Mouse (Mus musculus) midbrain, embryonic 10.5 days (tissue): ENCODE results near the gene Slc27a5. TPM values are rescaled to one million over a fixed set of nuclear protein-coding genes. Genes with fewer than 3 reads are reported as not detected.

Experiments
- DNase-seq: peaks from one replicate; pipeline ENCODE4 v3.0.0-alpha.2; 2017; ENCODE audit warnings: low spot score
- H3K27ac ChIP-seq: fragments of 300-500 bp; sonication (generic); replicated peaks from 2 replicates; pipeline ENCODE4 v1.5.1; 2016; ENCODE audit warnings: mild to moderate bottlenecking
- H3K27me3 ChIP-seq: fragments of 300-500 bp; sonication (generic); 2 replicates; pipeline ENCODE4 v1.6.1; 2016; ENCODE audit warnings: low read depth, mild to moderate bottlenecking; ENCODE audit not compliant: poor library complexity, severe bottlenecking
- H3K36me3 ChIP-seq: fragments of 300-500 bp; sonication (generic); 2 replicates; pipeline ENCODE4 v1.6.1; 2016; ENCODE audit warnings: mild to moderate bottlenecking, moderate library complexity
- H3K4me1 ChIP-seq: fragments of 300-500 bp; sonication (generic); 2 replicates; pipeline ENCODE4 v1.6.1; 2016
- H3K4me3 ChIP-seq: fragments of 300-500 bp; sonication (generic); 2 replicates; pipeline ENCODE4 v1.5.1; 2016; ENCODE audit warnings: mild to moderate bottlenecking, moderate library complexity
- H3K9me3 ChIP-seq: fragments of 300-500 bp; sonication (generic); replicated peaks from 2 replicates; pipeline ENCODE4 v1.6.1; 2016; ENCODE audit warnings: mild to moderate bottlenecking
- WGBS: fragments of 180-500 bp; shearing (Covaris S2); methylation state at CpG from one replicate; pipeline ENCODE4 v1.1.7; 2016; 5-methylcytosine and 5-hydroxymethylcytosine counted together
- polyA plus RNA-seq: library from polyadenylated mRNA; unstranded; fragments of >200 nt; fragmentation: Nextera tagmentation; extraction: Ambion mirVana; gene quantifications from 2 replicates; pipeline ENCODE4 v1.2.1, GENCODE M21; 2016

Slc27a5 gene
- polyA plus RNA-seq: 0.05 and 0.07 TPM in 2 replicates

- H3K9me3 ChIP-seq: no peaks in the 10 kb centered on the region
- no peak for DNase-seq
- no peaks in the 10 kb centered on the region for H3K36me3 ChIP-seq
- no peak within 1 kb of the TSS for H3K27ac ChIP-seq
- H3K4me1 ChIP-seq: no peaks in the 10 kb centered on the region
- no peaks in the 10 kb centered on the region for H3K27me3 ChIP-seq
- WGBS: 81% methylated on average over 5 of the region's 5 CpGs
- no peak within 1 kb of the TSS for H3K4me3 ChIP-seq
These were observed at the start of gene Slc27a5 for GRCm38 (mm10) chr7:12998053-12998452. TSS of gene Slc27a5 (minus strand) at chr7:12998192.

DNA sequence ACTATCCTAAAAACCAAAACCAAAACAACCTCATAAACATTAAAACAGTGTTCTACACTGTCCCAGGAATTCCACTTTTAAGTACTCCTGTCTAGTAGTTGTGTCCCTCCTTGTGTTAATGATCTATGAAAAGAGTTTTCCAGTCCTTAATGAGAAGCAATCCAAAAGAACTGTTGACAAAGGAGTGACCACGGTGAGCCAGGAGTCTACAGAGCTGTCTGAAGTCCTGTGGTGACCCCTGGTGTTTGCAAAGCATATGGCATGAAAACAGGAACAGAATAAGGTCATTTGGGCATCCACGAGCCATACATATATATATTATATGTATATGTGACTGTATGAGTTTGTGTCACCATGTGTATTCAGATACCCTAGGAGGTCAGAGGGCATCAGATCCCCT is 48.1 kb upstream of the Slc27a5 start:
- H3K9me3 ChIP-seq: peaks cover 11% of the 10 kb centered on the region
- WGBS: 30% methylated on average over 2 of the region's 2 CpGs
- H3K4me1 ChIP-seq: peaks cover 17% of the 10 kb centered on the region
- peaks cover 48% of the 10 kb centered on the region for H3K27me3 ChIP-seq
- H3K4me3 ChIP-seq: no peak overlapping the region
- H3K27ac ChIP-seq: no peak overlapping the region
- peak; percentile 49 for DNase-seq
- peaks cover 3% of the 10 kb centered on the region; the same call in 1 of the 2 replicates for H3K36me3 ChIP-seq

DNA sequence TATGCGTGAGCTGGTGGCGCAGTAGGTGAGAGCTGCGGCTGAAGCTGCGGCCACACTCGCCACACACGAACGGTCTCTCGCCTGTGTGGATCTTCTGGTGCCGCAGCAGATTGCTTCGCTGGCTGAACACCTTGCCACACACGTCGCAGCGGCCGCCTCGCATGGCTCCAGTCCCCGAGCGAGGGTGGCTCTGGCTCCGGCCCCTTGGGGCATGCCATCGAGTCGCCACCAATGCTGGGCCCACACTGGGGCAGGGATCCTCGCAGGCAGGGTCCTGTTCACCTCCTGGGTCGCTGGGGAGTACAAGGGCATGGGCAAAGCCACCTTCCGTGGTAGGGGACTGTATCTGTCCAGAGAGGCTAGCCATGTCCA is 46.2 kb upstream of the Slc27a5 start:
- Histone ChIP-seq H3K36me3 (peaks cover 3% of the 10 kb centered on the region; the same call in 1 of the 2 replicates), H3K27me3 (peaks cover 57% of the 10 kb centered on the region), H3K4me3 (peak overlapping the region; percentile 63), H3K4me1 (peaks cover 31% of the 10 kb centered on the region), H3K9me3 (peaks cover 11% of the 10 kb centered on the region), H3K27ac (peak overlapping the region; percentile 72)
- no peak for DNase-seq
- WGBS: 3% methylated on average over 23 of the region's 23 CpGs

DNA sequence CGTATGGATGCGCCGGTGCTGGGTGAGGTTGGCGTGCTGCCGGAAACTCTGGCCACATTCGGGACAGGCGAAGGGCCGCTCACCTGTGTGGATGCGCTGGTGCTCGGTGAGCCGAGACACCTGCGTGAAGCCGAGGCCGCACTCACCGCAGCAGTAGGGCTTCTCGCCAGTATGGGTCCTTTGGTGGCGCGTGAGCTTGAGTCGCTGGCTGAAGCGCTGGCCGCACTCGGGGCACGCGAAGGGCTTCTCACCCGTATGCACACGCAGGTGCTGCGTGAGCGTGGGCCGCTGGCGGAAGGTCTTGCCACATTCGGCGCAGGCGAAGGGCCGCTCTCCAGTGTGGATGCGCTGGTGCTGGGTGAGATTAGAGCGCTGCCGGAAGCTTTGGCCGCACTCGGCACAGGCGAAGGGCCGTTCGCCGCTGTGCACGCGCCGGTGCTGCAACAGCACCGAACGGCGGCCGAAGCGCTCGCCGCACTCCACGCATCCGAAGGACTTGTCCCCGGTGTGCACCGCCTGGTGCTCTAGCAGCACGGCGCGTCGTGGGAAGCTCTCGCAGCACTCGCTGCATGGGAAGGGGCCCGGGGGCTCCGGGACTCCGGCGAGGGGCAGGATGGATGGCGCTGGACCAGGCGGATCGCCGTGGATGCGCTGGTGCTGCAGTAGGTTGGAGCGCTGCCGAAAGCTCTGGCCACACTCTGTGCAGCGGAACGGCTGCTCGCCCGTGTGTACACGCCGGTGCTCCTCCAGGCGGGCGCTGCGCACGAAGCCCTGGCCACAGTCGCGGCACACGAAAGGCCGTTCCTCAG is 45.7 kb upstream of the Slc27a5 start:
- H3K9me3 ChIP-seq: peaks cover 11% of the 10 kb centered on the region
- peak; percentile 64 for DNase-seq
- peak overlapping the region; percentile 72 for H3K27ac ChIP-seq
- H3K4me3 ChIP-seq: peak overlapping the region; percentile 63
- peaks cover 57% of the 10 kb centered on the region for H3K27me3 ChIP-seq
- peaks cover 3% of the 10 kb centered on the region; the same call in 1 of the 2 replicates for H3K36me3 ChIP-seq
- H3K4me1 ChIP-seq: peaks cover 37% of the 10 kb centered on the region
- 5% methylated on average over 88 of the region's 88 CpGs for WGBS

DNA sequence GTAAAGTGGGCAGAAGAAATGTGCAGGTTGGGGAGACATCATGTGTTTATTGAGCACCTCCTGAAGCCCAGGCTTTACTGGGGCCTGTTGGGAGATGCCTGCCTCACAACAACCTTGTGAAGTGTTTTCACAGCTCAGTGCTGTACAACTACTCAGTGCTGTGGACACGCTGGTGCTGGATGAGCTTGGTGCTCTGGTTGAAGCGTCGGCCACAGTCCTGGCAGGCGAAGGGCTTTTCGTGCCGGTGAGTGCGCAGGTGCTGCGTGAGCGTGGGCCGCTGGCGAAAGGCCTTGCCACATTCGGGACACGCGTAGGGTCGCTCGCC is 45.1 kb upstream of the Slc27a5 start:
- Histone ChIP-seq H3K9me3 (peaks cover 11% of the 10 kb centered on the region), H3K4me1 (peaks cover 40% of the 10 kb centered on the region), H3K4me3 (peak overlapping the region; percentile 63), H3K27ac (no peak overlapping the region), H3K36me3 (peaks cover 3% of the 10 kb centered on the region; the same call in 1 of the 2 replicates), H3K27me3 (peaks cover 57% of the 10 kb centered on the region)
- DNase-seq: no peak
- 39% methylated on average over 16 of the region's 16 CpGs for WGBS

- WGBS: 77% methylated on average over 6 of the region's 6 CpGs
- no peak for DNase-seq
- Histone ChIP-seq H3K36me3 (peaks cover 3% of the 10 kb centered on the region; the same call in 1 of the 2 replicates), H3K9me3 (peaks cover 11% of the 10 kb centered on the region), H3K4me3 (no peak overlapping the region), H3K4me1 (peaks cover 40% of the 10 kb centered on the region), H3K27ac (no peak overlapping the region), H3K27me3 (peaks cover 57% of the 10 kb centered on the region)
These were observed 44.5 kb upstream of the Slc27a5 start for GRCm38 (mm10) chr7:13042511-13042910.

DNA sequence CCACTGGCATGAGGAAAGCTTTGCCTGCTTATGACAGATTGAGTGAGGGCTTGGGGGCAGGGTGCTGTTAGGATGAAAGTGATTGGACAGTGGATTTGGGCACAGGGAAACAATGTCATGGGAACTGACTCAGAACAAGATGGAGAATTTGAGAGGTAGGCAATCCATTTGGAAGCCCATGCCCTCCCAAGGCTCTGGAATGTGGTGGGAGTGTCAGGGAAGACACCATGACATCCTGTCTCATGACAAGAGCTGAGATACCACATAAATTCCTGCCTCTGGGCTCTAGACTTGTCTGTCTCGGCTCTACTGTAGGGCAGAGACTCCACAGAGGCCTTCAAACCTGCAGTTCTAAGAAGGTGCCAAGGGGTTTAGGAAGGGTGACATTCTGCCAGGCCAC is 43.3 kb upstream of the Slc27a5 start:
- Histone ChIP-seq H3K4me1 (peaks cover 49% of the 10 kb centered on the region), H3K36me3 (peaks cover 5% of the 10 kb centered on the region), H3K27me3 (peaks cover 57% of the 10 kb centered on the region), H3K9me3 (peaks cover 11% of the 10 kb centered on the region), H3K27ac (no peak overlapping the region), H3K4me3 (no peak overlapping the region)
- WGBS: 91% methylated on average over 1 of the region's 1 CpGs
- DNase-seq: no peak

GRCm38 (mm10) chr7:13039181-13039580 is 41.2 kb upstream of the Slc27a5 start:
- Histone ChIP-seq H3K9me3 (peaks cover 11% of the 10 kb centered on the region), H3K4me3 (peak overlapping the region; percentile 77), H3K27me3 (peaks cover 40% of the 10 kb centered on the region), H3K27ac (peak overlapping the region; percentile 99), H3K36me3 (peaks cover 20% of the 10 kb centered on the region), H3K4me1 (peaks cover 59% of the 10 kb centered on the region)
- no peak for DNase-seq
- WGBS: 89% methylated on average over 1 of the region's 1 CpGs

GRCm38 (mm10) chr7:13038621-13039169 is 40.7 kb upstream of the Slc27a5 start:
- peaks cover 22% of the 10 kb centered on the region for H3K36me3 ChIP-seq
- H3K9me3 ChIP-seq: peaks cover 11% of the 10 kb centered on the region
- peak overlapping the region; percentile 77 for H3K4me3 ChIP-seq
- whole genome bisulfite sequencing: 28% methylated on average over 15 of the region's 15 CpGs
- peak overlapping the region; percentile 99 for H3K27ac ChIP-seq
- H3K4me1 ChIP-seq: peaks cover 59% of the 10 kb centered on the region
- no peak for DNase-seq
- peaks cover 35% of the 10 kb centered on the region for H3K27me3 ChIP-seq

- H3K36me3 ChIP-seq: peaks cover 28% of the 10 kb centered on the region
- peak within 1 kb of the TSS; percentile 99 for H3K27ac ChIP-seq
- H3K27me3 ChIP-seq: peaks cover 28% of the 10 kb centered on the region
- H3K9me3 ChIP-seq: peaks cover 4% of the 10 kb centered on the region
- under 1% methylated on average over 65 of the region's 65 CpGs for WGBS
- H3K4me3 ChIP-seq: peak within 1 kb of the TSS; percentile 77
- peaks cover 59% of the 10 kb centered on the region for H3K4me1 ChIP-seq
- DNase-seq: peak; percentile 99
These were observed 40.0 kb upstream of the Slc27a5 start, which contains the start of gene Ube2m for GRCm38 (mm10) chr7:13037901-13038555. TSS of gene Ube2m (minus strand) at chr7:13038275.

DNA sequence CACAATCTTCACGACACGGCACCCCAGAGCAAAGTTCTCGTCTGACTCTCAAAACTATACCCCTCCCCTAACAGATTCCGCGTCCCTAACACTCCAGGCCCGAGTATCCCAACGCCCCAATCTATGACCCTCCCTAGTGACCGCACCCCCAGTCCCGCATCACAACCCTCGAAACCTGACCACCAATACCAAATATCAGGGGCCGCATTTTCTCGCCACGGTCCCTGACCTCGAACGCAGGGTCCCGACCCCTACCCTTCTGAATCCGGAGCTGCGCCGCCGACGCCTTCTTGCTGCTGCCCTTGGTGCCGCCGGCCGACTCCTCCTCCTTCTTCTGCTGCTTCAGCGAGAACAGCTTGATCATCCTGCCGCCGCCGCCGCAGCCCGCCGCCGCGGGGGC is 39.4 kb upstream of the Slc27a5 start:
- Histone ChIP-seq H3K27ac (peak overlapping the region; percentile 99), H3K27me3 (peaks cover 21% of the 10 kb centered on the region), H3K9me3 (no peaks in the 10 kb centered on the region), H3K4me1 (peaks cover 66% of the 10 kb centered on the region), H3K36me3 (peaks cover 32% of the 10 kb centered on the region), H3K4me3 (peak overlapping the region; percentile 77)
- under 1% methylated on average over 32 of the region's 33 CpGs for WGBS
- DNase-seq: no peak

DNA sequence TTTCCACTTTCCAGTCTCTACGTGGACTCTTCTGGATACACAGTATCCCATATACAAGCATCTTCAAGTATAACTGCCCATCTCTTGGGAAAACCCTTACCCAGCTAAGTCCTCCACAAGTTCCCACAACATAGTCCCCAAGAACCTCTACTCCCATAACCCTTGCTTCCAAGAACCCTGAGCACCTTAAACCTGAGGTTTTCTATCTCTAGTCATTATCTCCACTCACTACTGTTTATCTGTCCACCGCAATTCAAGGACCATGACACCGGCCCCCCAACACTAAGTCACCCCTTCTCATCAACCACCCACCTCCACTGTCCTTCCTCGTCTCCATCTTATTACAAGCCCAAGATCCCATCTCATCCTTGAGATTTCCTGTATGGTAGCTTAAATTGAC is 38.8 kb upstream of the Slc27a5 start:
- 54% methylated on average over 4 of the region's 4 CpGs for WGBS
- H3K27ac ChIP-seq: peak overlapping the region; percentile 99
- peaks cover 71% of the 10 kb centered on the region for H3K4me1 ChIP-seq
- no peaks in the 10 kb centered on the region for H3K9me3 ChIP-seq
- H3K4me3 ChIP-seq: peak overlapping the region; percentile 77
- H3K36me3 ChIP-seq: peaks cover 37% of the 10 kb centered on the region
- DNase-seq: no peak
- peaks cover 16% of the 10 kb centered on the region for H3K27me3 ChIP-seq
